Mouse (Mus musculus): ENCODE data around the gene Bloc1s1.
A peak's percentile ranks its signal among the peaks of the same experiment; 100 is the strongest.

The Bloc1s1 gene

GRCm38 (mm10) chr10:128923935-128924334, at the start of gene Bloc1s1:
TSS of gene Bloc1s1 (minus strand) at chr10:128924035.
- DNase-seq (ENCODE audit: low spot score) = no peak

- DNase-seq (ENCODE audit: low spot score) = no peak
Observed at GRCm38 (mm10) chr10:128972841-128973240, 49.0 kb upstream of the Bloc1s1 start.

- DNase-seq (ENCODE audit: low spot score) = no peak
Observed at GRCm38 (mm10) chr10:128970740-128971250, 47.0 kb upstream of the Bloc1s1 start.

GRCm38 (mm10) chr10:128968341-128968749, 44.5 kb upstream of the Bloc1s1 start:
- no peak for DNase-seq (ENCODE audit: low spot score)

GRCm38 (mm10) chr10:128965871-128966270, 42.0 kb upstream of the Bloc1s1 start:
- DNase-seq (ENCODE audit: low spot score) = no peak

- DNase-seq (ENCODE audit: low spot score) = no peak
Observed at GRCm38 (mm10) chr10:128964961-128965360, 41.1 kb upstream of the Bloc1s1 start.

- DNase-seq (ENCODE audit: low spot score) = peak; percentile 20
Observed at GRCm38 (mm10) chr10:128960590-128961584, 37.1 kb upstream of the Bloc1s1 start, which contains the start of gene Mettl7b. TSS of gene Mettl7b (minus strand) at chr10:128960988.

GRCm38 (mm10) chr10:128960142-128960541, 36.3 kb upstream of the Bloc1s1 start:
- no peak for DNase-seq (ENCODE audit: low spot score)

- no peak for DNase-seq (ENCODE audit: low spot score)
Observed at GRCm38 (mm10) chr10:128958340-128958739, 34.5 kb upstream of the Bloc1s1 start.

- no peak for DNase-seq (ENCODE audit: low spot score)
Observed at GRCm38 (mm10) chr10:128950208-128950887, 26.5 kb upstream of the Bloc1s1 start.

GRCm38 (mm10) chr10:128947496-128947895, 23.7 kb upstream of the Bloc1s1 start:
- DNase-seq (ENCODE audit: low spot score) = no peak

GRCm38 (mm10) chr10:128945675-128946074, 21.8 kb upstream of the Bloc1s1 start:
- DNase-seq (ENCODE audit: low spot score) = no peak

- DNase-seq (ENCODE audit: low spot score) = no peak
Observed at GRCm38 (mm10) chr10:128940475-128941061, 16.7 kb upstream of the Bloc1s1 start.

- DNase-seq (ENCODE audit: low spot score) = no peak
Observed at GRCm38 (mm10) chr10:128938974-128939373, 15.1 kb upstream of the Bloc1s1 start.

GRCm38 (mm10) chr10:128938457-128938856, 14.6 kb upstream of the Bloc1s1 start:
- no peak for DNase-seq (ENCODE audit: low spot score)

- DNase-seq (ENCODE audit: low spot score) = no peak
Observed at GRCm38 (mm10) chr10:128937756-128938390, 14.0 kb upstream of the Bloc1s1 start.

- no peak for DNase-seq (ENCODE audit: low spot score)
Observed at GRCm38 (mm10) chr10:128935826-128936440, 12.1 kb upstream of the Bloc1s1 start.

GRCm38 (mm10) chr10:128934997-128935787, 11.4 kb upstream of the Bloc1s1 start:
- DNase-seq (ENCODE audit: low spot score) = no peak

GRCm38 (mm10) chr10:128933976-128934721, 10.3 kb upstream of the Bloc1s1 start:
- no peak for DNase-seq (ENCODE audit: low spot score)

- no peak for DNase-seq (ENCODE audit: low spot score)
Observed at GRCm38 (mm10) chr10:128933574-128933973, 9.7 kb upstream of the Bloc1s1 start, which contains the start of gene Itga7. TSS of gene Itga7 (plus strand) at chr10:128933818.
